Mouse (Mus musculus): Measurements from ENCODE around the gene Zfp629. TPM values are rescaled to one million over a fixed set of nuclear protein-coding genes. Genes with fewer than 3 reads are reported as not detected.
A peak's percentile ranks its signal among the peaks of the same experiment; 100 is the strongest.
"Not testable (repeated sequence)": the region's sequence is repeated elsewhere in the genome, so short reads cannot be mapped to it uniquely, and the experiment has no call there.

Gene Zfp629
- total RNA-seq (2021), result 10 to 100 TPM; 23.1 to 24.0 TPM
- long read RNA-seq, experiment 1, full-length matches to known transcripts, result 6 of 12 reads
- long read RNA-seq, experiment 1, partial matches to known transcripts, result 1 of 12 reads
- long read RNA-seq, experiment 1, other reads (novel, unspliced or antisense), result 5 of 12 reads
- long read RNA-seq, experiment 2, full-length matches to known transcripts, result 1 of 6 reads
- long read RNA-seq, experiment 2, partial matches to known transcripts, result 4 of 6 reads
- long read RNA-seq, experiment 2, other reads (novel, unspliced or antisense), result 1 of 6 reads

DNA sequence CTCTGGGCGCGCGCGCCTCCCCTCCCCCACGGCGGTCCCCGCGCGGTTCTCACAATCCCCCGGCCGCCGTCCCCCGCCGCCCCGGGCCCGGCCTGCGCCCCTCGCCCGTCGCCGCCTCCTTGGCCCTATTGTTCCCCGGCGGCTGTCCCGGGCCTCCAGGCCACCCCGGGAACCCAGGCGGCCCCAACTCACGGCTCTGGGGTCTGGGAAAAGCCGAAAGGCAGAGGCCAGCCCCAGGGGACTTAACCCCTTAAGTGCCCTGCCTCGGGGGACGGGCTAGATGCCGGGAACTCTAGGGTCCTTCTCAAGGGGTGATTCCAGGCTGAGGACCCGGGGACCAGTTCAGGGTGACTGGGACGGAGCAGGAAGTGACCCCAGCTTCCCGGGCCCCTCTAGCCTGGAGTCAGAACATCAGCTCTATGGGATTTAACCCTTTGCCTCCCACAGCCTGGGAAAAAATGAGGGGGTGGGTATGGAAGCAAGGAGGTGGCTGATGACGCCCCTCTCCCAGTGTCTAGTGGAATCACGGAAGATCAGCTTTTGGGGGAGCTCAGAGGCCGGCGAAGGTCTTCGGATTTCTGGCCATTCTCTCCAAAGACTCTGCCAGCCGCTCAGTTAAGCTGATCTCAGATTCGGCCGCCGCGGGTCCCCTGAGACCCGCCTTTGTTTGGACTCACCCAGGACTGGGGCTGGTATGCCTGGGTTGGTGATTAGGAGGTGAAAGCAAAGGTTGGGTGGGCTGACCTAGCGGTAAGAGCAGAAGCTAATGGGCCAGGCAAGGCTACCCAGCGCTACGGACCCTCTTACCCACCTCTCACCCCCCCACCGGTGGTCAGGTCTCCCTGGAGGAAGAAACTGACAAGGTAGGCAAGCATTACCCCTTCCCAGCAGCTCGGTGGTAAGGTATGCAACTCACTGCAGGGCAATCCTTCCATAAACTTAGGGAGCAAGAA, at the start of gene Zfp629:
TSS of gene Zfp629 (minus strand) at position 907 of the 953 bp plus-strand sequence.
- peak; percentile 65 to 70 for DNase-seq (ENCODE audit: low spot score in 2 of 2)

GRCm38 (mm10) chr7:127662926-127663325, 47.3 kb upstream of the Zfp629 start:
- DNase-seq (ENCODE audit: low spot score in 2 of 2), result no peak

- DNase-seq (ENCODE audit: low spot score in 2 of 2), result no peak
These were observed 46.2 kb upstream of the Zfp629 start for GRCm38 (mm10) chr7:127661833-127662232.

DNA sequence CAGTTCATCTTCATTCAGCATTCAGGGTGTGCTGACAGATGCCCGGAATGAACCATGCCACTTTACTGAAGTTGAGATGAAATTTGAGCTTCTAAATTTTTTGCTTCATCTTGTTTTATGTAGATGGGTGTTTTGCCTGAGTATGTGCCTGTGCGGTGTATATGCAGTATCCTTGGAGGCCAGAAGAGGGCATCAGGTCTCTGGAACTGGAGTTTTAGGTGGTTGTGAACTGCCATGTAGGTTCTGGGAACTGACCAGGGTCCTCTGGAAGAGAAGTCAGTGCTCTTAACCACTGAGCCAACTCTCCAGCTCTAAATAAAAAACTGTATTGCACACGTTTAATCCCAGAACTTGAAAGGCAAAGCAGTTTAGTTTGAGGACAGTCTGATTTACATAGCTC, 45.3 kb upstream of the Zfp629 start:
- no peak for DNase-seq (ENCODE audit: low spot score in 2 of 2)

- DNase-seq (ENCODE audit: low spot score in 2 of 2), result peak; percentile 20 to 47
These were observed 41.3 kb upstream of the Zfp629 start for GRCm38 (mm10) chr7:127656946-127657345.

DNA sequence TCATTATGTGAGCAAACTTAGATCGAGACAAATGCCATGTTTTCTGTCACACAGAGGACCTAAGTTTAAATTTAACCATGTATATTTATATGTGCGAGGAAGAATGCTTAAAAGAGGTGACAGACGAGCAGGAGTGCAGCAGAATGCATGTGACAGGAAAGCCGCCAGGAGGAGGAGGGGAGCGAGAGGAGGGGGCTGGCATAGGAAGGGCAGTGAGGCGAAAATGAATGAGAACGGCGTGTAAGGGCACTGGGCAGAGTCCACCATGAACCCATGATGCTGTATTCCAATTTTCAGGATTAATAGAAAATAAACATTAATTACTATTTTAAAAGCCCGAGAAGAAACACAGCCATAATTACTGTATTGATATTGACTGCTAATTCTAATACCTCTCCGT, 38.7 kb upstream of the Zfp629 start:
- DNase-seq (ENCODE audit: low spot score in 2 of 2), result no peak

DNA sequence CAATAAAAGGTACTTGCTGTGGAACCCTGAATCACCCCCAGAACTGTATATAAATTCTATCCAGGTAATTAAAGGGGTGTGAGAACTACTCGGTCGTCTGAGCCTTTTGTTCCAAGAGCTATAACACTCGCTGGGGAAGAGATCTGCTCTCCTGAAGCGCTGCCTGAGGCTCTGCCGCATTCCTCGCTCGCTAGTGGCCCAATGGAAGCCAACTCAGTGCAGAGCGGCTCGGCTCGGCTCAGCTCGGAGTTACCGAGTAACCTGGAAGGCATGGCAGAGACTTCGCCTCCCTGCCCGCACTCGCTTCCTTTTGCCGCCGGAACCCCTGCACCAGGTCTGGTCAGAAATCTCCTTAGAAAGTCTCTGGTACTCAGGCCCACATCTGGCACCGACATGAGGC, 36.5 kb upstream of the Zfp629 start:
- DNase-seq (ENCODE audit: low spot score in 2 of 2), result no peak

GRCm38 (mm10) chr7:127651624-127652023, 36.0 kb upstream of the Zfp629 start:
- no peak for DNase-seq (ENCODE audit: low spot score in 2 of 2)

- no peak for DNase-seq (ENCODE audit: low spot score in 2 of 2)
These were observed 33.6 kb upstream of the Zfp629 start for GRCm38 (mm10) chr7:127649206-127649605.

GRCm38 (mm10) chr7:127648516-127649201, 33.1 kb upstream of the Zfp629 start:
- DNase-seq (ENCODE audit: low spot score in 2 of 2), result no peak

- not testable (repeated sequence) for DNase-seq (ENCODE audit: low spot score in 2 of 2)
These were observed 32.0 kb upstream of the Zfp629 start for GRCm38 (mm10) chr7:127647576-127647975.

DNA sequence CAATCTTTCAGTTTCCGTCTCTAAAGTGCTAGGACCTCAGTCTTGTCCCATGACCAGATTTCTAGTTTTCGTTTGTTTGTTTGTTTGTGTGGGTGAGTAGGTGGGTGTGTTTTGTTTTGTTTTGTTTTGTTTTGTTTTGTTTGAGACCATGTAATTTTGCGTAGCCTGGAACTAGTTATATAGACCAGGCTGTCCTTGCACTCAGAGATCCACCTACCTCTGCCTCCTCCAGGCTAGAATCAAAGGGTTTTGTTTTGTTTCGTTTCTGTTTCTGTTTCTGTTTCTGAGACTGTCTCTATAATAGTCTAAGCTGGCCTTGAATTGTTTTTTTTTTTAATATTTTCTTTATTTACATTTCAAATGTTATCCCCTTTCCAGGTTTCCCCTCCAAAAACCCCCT, 30.8 kb upstream of the Zfp629 start:
- no peak for DNase-seq (ENCODE audit: low spot score in 2 of 2)

DNA sequence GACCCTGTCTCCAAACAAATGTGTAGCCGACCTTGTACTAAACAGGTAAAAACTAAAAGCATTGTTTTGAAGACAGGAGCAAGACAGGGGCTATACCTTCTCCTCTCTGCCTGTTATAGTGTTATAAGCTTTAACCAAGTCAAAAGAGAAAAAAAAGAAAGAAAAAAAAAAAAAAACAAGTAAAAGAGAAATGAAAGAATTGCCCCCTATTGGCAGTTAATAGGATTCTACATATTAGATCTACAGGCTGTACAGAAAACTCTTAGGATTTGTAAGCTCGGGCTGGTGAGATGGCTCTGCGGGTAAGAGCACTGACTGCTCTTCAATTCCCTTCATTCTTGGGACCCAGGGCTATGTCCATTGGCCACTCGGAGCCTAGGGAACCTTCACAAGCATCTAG, 26.7 kb upstream of the Zfp629 start:
- no peak for DNase-seq (ENCODE audit: low spot score in 2 of 2)

DNA sequence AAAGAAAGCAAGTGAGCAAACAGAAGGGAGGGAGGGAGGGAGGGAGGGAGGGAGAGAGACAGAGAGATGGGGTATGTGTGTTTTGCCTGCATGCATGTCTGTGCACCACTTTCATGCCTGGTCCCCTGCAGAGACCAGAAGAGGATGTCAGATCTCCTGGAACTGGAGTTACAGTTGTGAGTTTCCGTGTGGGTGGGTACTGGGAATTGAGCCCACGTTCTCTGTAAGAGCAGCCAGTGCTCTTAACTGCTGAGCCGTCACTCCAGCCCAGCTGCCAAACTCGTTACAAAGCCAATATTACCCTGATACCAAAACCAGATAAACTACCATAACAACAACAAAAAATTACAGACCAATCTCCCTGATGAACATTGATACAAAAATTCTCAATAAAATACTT, 25.7 kb upstream of the Zfp629 start:
- DNase-seq (ENCODE audit: low spot score in 2 of 2), result peak in 1 of 2 experiments; percentile 12

- peak; percentile 79 to 83 for DNase-seq (ENCODE audit: low spot score in 2 of 2)
These were observed 21.4 kb upstream of the Zfp629 start for GRCm38 (mm10) chr7:127636963-127637362.

GRCm38 (mm10) chr7:127631416-127631815, 15.8 kb upstream of the Zfp629 start:
- no peak for DNase-seq (ENCODE audit: low spot score in 2 of 2)

DNA sequence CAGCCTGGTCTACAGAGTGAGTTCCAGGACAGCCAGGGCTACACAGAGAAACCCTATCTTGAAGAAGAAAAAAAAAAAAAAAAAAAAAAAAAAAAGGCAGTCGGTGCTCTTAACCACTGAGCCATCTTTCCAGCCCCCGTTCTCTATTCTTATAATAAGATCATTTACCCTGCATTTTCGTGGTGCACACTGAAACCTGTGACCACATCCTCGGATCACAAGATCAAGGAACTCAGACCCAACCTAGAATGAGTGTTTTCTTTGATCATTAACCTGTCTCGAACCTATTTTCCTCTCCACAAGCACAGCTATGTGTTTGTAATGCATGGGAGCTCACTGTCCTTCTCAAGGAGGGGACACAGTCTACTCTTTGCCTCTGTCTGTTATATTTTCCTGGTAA, 13.0 kb upstream of the Zfp629 start:
- no peak for DNase-seq (ENCODE audit: low spot score in 2 of 2)

DNA sequence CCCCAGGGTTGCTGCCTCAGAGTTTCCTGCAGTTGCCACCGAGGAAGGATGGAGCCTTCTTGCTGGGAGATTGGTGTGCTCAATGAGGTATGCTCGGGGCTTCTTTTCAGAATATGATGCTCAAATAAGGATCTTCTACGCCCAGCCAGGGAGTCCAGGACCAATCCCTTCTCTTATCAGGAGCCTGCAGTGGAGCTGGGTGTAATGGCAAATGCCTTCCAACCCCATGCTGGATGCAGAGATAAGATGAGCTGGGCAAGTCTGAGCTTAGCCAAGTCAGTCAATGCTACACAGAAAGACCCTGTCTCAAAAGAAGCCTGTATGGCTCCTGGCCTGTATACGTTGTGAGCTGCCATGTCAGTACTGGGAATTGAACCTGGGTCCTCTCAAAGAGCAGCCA, 10.9 kb upstream of the Zfp629 start:
- no peak for DNase-seq (ENCODE audit: low spot score in 2 of 2)

GRCm38 (mm10) chr7:127626039-127626438, 10.4 kb upstream of the Zfp629 start:
- DNase-seq (ENCODE audit: low spot score in 2 of 2), result no peak

DNA sequence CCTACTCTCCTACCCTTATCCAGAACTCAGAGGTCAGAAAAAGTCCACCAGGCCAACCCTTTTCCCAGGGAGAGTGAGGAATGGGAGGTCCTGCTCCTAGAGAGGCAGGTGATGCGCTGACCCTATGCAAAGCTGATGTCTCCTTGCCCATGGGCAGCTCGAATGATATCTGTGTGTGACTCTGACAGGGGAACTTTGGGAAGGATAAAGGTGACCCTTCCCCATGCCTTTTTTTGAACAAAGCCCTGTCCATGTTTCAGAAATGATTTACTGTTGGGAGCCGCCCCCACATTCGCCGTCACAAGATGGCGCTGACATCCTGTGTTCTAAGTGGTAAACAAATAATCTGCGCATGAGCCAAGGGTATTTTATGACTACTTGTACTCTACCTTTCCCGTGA, 2.8 kb upstream of the Zfp629 start:
- DNase-seq (ENCODE audit: low spot score in 2 of 2), result not testable (repeated sequence)

- DNase-seq (ENCODE audit: low spot score in 2 of 2), result no peak
These were observed 2.4 kb upstream of the Zfp629 start for GRCm38 (mm10) chr7:127617962-127618361.

- DNase-seq (ENCODE audit: low spot score in 2 of 2), result no peak
These were observed 1.3 kb upstream of the Zfp629 start for GRCm38 (mm10) chr7:127616881-127617280.
